ENCODE assay signal across 8 mouse cellular contexts in the genomic region with DNA sequence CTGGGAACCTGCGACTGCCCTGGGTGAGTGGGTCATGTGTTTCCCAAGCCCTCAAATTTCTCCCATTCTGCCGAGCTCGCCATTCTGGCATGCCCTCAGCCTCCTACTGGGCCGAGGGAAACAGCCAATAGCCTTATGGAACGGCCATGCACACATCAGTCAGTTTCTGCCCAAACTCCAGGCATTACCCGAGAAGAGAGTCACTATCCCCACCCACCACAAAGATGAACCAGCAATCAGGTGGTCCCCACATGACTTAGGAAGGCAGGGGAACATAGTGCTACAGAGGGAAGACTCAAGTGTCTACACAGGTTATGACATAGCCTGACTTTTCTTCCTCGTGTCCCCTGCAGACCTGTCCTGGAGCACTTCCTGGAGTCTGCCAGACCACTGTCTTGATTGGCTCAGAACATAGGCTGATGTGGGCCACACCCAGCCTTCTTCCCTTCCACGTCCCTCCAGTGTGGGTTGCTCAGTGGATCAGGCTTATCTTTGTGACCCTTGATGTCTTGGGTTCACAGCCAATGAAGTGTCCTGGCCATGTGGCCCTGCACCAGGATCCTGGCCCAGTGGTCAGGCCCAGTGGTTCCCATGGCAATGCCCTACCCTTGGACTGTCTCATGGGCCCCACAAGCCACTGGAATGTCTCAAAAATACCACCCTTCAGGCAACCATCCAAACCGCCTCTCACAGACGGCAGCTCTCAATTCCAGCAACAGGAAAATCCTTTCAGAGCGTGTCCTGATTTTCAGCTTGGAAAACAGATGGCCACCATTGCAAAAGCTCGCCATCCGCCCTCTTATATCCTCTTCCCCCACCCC. TPM values are rescaled to one million over a fixed set of nuclear protein-coding genes. Genes with fewer than 3 reads are reported as not detected.
DNase-seq lines count a peak whose midpoint lies in the region; ATAC-seq and TF ChIP-seq lines count a peak whose summit lies in the region.

No protein-coding gene starts in this region.

- peaks cover 62% of the 10 kb centered on the region for H3K4me1 ChIP-seq in lung, embryonic 15.5 days
- peaks cover 8% of the 10 kb centered on the region for H3K4me1 ChIP-seq in stomach, postnatal 0 days (replicated peaks; ENCODE audit: control insufficient read depth, insufficient read depth)

- no peak overlapping the region for H3K4me2 ChIP-seq in lung, embryonic 15.5 days
- no peak overlapping the region for H3K4me2 ChIP-seq in stomach, postnatal 0 days (replicated peaks; ENCODE audit: low read depth)

- no peaks in the 10 kb centered on the region for H3K27me3 ChIP-seq in lung, embryonic 15.5 days
- H3K27me3 ChIP-seq in stomach, postnatal 0 days (ENCODE audit: control insufficient read depth, insufficient read depth, low read length), result no peaks in the 10 kb centered on the region

- 53% methylated on average over 13 of the region's 13 CpGs for WGBS in lung, embryonic 15.5 days
- WGBS in stomach, postnatal 0 days, result 63% methylated on average over 13 of the region's 13 CpGs

- H3K36me3 ChIP-seq in lung, embryonic 15.5 days, result no peaks in the 10 kb centered on the region
- H3K36me3 ChIP-seq in stomach, postnatal 0 days (ENCODE audit: control insufficient read depth, insufficient read depth, low read length), result no peaks in the 10 kb centered on the region

- intact Hi-C loops in gastrocnemius, adult 2 months (cut with DNase I), result no loop called here
- intact Hi-C loops in gastrocnemius, postnatal 36 days (cut with DNase I), result no loop called here

- H3K9me3 ChIP-seq in lung, embryonic 15.5 days, result no peaks in the 10 kb centered on the region
- no peaks in the 10 kb centered on the region for H3K9me3 ChIP-seq in stomach, postnatal 0 days (ENCODE audit: control insufficient read depth, low read length)

- H3K27ac ChIP-seq in gastrocnemius, adult 2 months, result peak overlapping the region; percentile 96
- H3K27ac ChIP-seq in lung, embryonic 15.5 days, result peak overlapping the region; percentile 96
- H3K27ac ChIP-seq in stomach, postnatal 0 days (replicated peaks), result peak overlapping the region; percentile 35

- no peak overlapping the region for H3K9ac ChIP-seq in lung, embryonic 15.5 days
- no peak overlapping the region for H3K9ac ChIP-seq in stomach, postnatal 0 days (ENCODE audit: low read length)

- peak; percentile 44 for DNase-seq in gastrocnemius, adult 2 months
- DNase-seq in gastrocnemius, postnatal 36 days, result no peak
- peak; percentile 96 for DNase-seq in NIH3T3 (ENCODE audit: low read depth)
- peak; percentile 54 for DNase-seq in kidney, adult 9 months
- DNase-seq in stomach, postnatal 0 days (ENCODE audit: low spot score), result no peak

- H3K4me3 ChIP-seq in gastrocnemius, adult 2 months, result no peak overlapping the region
- no peak overlapping the region for H3K4me3 ChIP-seq in lung, embryonic 15.5 days
- no peak overlapping the region for H3K4me3 ChIP-seq in stomach, postnatal 0 days (ENCODE audit: low read depth, low read length)

- ATAC-seq in frontal cortex, adult (ENCODE audit: low TSS enrichment), result peak; percentile 22; the same call in 1 of the 2 replicates
- ATAC-seq in lung, embryonic 15.5 days (ENCODE audit: borderline replicate concordance, extremely low read depth, low FRiP score, low TSS enrichment), result no peak
- ATAC-seq in stomach, postnatal 0 days (ENCODE audit: low FRiP score, low TSS enrichment), result no peak
- ATAC-seq in erythroid progenitor cell, adult 5-6 weeks (replicated peaks; ENCODE audit: low FRiP score, poor library complexity, severe bottlenecking), result no peak

- no peak for TF ChIP-seq EP300 in stomach, postnatal 0 days (optimal IDR thresholded peaks at IDR 0.05)

- TF ChIP-seq CTCF in gastrocnemius, adult 2 months (IDR thresholded peaks at IDR 0.05), result no peak
- no peak for TF ChIP-seq CTCF in stomach, postnatal 0 days (IDR thresholded peaks at IDR 0.05; ENCODE audit: low read depth)

RNA-seq across cellular contexts. Expression of a gene that starts 58.0 kb away (rescaled TPM):
- total RNA-seq in gastrocnemius, adult 2 months (2021), result 10 to 100 TPM; 21.5 to 28.2 TPM
- 10 to 100 TPM; 18.6 to 23.7 TPM for total RNA-seq in gastrocnemius, postnatal 36 days (2021)
- polyA plus RNA-seq in lung, embryonic 15.5 days (2015; fragmentation: Nextera tagmentation; extraction: Ambion mirVana), result 49.4 and 50.0 TPM in 2 replicates
- polyA plus RNA-seq in stomach, postnatal 0 days (2015; fragmentation: Nextera tagmentation; extraction: Ambion mirVana), result 19.1 and 19.8 TPM in 2 replicates
- 0.72 and 2.5 TPM in 2 replicates for total RNA-seq in erythroid progenitor cell, adult 5-6 weeks (2015; ENCODE audit: low replicate concordance)
- total RNA-seq in erythroid progenitor cell, adult 5-6 weeks (2017; ENCODE audit: low replicate concordance), result 0.53 and 1.5 TPM in 2 replicates

Comparison
In these comparisons a context has a peak if more than half of its experiments do, and no peak if none do; other contexts are left out.
1. DNase-seq: peak in gastrocnemius, adult 2 months (single experiment), NIH3T3 (single experiment) and kidney, adult 9 months (single experiment); none in gastrocnemius, postnatal 36 days (0 of 2) and stomach, postnatal 0 days (single experiment).
2. H3K27ac ChIP-seq: peak in every context shown above with its lines; median percentile 96 in gastrocnemius, adult 2 months; 96 in lung, embryonic 15.5 days; 35 in stomach, postnatal 0 days.
3. RNA of a gene that starts 58.0 kb away (total RNA-seq): 21.5 to 28.2 TPM in gastrocnemius, adult 2 months and 18.6 to 23.7 TPM in gastrocnemius, postnatal 36 days; 0.53 to 2.5 TPM in erythroid progenitor cell, adult 5-6 weeks; every median in the first group is over 4 times any median in the second.